Mouse (Mus musculus) layer of hippocampus, adult 9-11 months (tissue): ENCODE results near the gene Asap2.

Experiments used
- DNase-seq: peaks from one replicate; pipeline ENCODE4 v3.0.0; 2022

Gene Asap2

GRCm38 (mm10) chr12:21217776-21218444 lies 227.7 kb downstream of the Asap2 start:
- no peak for DNase-seq

GRCm38 (mm10) chr12:21220596-21220995 lies 230.3 kb downstream of the Asap2 start:
- no peak for DNase-seq

- DNase-seq: no peak
Measured at GRCm38 (mm10) chr12:21223923-21224322, 233.7 kb downstream of the Asap2 start.

- no peak for DNase-seq
Measured at GRCm38 (mm10) chr12:21225358-21225757, 235.1 kb downstream of the Asap2 start.

- DNase-seq: no peak
Measured at GRCm38 (mm10) chr12:21226316-21226715, 236.1 kb downstream of the Asap2 start.

- DNase-seq: peak; percentile 32
Measured at GRCm38 (mm10) chr12:21227076-21227980, 237.1 kb downstream of the Asap2 start.

- no peak for DNase-seq
Measured at GRCm38 (mm10) chr12:21228650-21229049, 238.4 kb downstream of the Asap2 start.

GRCm38 (mm10) chr12:21229076-21229918 lies 239.0 kb downstream of the Asap2 start:
- peak; percentile 51 for DNase-seq

GRCm38 (mm10) chr12:21233727-21234126 lies 243.5 kb downstream of the Asap2 start:
- DNase-seq: no peak

- no peak for DNase-seq
Measured at GRCm38 (mm10) chr12:21234560-21234959, 244.3 kb downstream of the Asap2 start.

- no peak for DNase-seq
Measured at GRCm38 (mm10) chr12:21241965-21242364, 251.7 kb downstream of the Asap2 start.

GRCm38 (mm10) chr12:21244375-21244960 lies 254.2 kb downstream of the Asap2 start:
- DNase-seq: no peak

GRCm38 (mm10) chr12:21247711-21248392 lies 257.6 kb downstream of the Asap2 start:
- no peak for DNase-seq

- peak; percentile 19 for DNase-seq
Measured at GRCm38 (mm10) chr12:21260494-21261256, 270.4 kb downstream of the Asap2 start.

GRCm38 (mm10) chr12:21261521-21261920 lies 271.3 kb downstream of the Asap2 start:
- DNase-seq: no peak

- DNase-seq: peak; percentile 60
Measured at GRCm38 (mm10) chr12:21263256-21263655, 273.0 kb downstream of the Asap2 start.

GRCm38 (mm10) chr12:21264241-21264640 lies 274.0 kb downstream of the Asap2 start:
- DNase-seq: no peak

GRCm38 (mm10) chr12:21264970-21265369 lies 274.7 kb downstream of the Asap2 start:
- no peak for DNase-seq

GRCm38 (mm10) chr12:21265501-21265900 lies 275.2 kb downstream of the Asap2 start:
- no peak for DNase-seq

- DNase-seq: peak; percentile 72
Measured at GRCm38 (mm10) chr12:21265946-21266783, 275.9 kb downstream of the Asap2 start.

GRCm38 (mm10) chr12:21266784-21267098 lies 276.5 kb downstream of the Asap2 start:
- no peak for DNase-seq
